Mouse (Mus musculus) cerebellum, postnatal 36 days (tissue): ENCODE measurements around the gene Zfp871.
"Not testable (repeated sequence)": the region's sequence is repeated elsewhere in the genome, so short reads cannot be mapped to it uniquely, and the experiment has no call there.

Source experiments
- DNase-seq, 2 experiments: peaks; one replicate each; pipeline ENCODE4 v3.0.0; 2021 to 2022; ENCODE audit warnings: mixed read lengths in 2 of 2

The Zfp871 gene

GRCm38 (mm10) chr17:32729029-32729428, 59.1 kb downstream of the Zfp871 start:
- no peak for DNase-seq

- not testable (repeated sequence) for DNase-seq
These were observed 61.7 kb downstream of the Zfp871 start for GRCm38 (mm10) chr17:32726360-32726759.

- DNase-seq, result no peak
These were observed 65.3 kb downstream of the Zfp871 start for GRCm38 (mm10) chr17:32722771-32723170.

GRCm38 (mm10) chr17:32722151-32722550, 65.9 kb downstream of the Zfp871 start:
- not testable (repeated sequence) for DNase-seq
